Mouse (Mus musculus): ENCODE data around the gene Plekhm3.

- TF ChIP-seq FLI1 (IDR thresholded peaks at IDR 0.05; ENCODE audit: low read length) (no peak), GATA1 (IDR thresholded peaks at IDR 0.05; ENCODE audit: borderline replicate concordance, low read length) (no peak)
These were observed 69.9 kb downstream of the Plekhm3 start for GRCm38 (mm10) chr1:64886718-64887117.
